Mouse (Mus musculus): ENCODE results near the gene Tfdp2.

The Tfdp2 gene

GRCm38 (mm10) chr9:96228285-96228684, 32.2 kb downstream of the Tfdp2 start:
- no peak for DNase-seq (ENCODE audit: low spot score in 2 of 2)

DNA sequence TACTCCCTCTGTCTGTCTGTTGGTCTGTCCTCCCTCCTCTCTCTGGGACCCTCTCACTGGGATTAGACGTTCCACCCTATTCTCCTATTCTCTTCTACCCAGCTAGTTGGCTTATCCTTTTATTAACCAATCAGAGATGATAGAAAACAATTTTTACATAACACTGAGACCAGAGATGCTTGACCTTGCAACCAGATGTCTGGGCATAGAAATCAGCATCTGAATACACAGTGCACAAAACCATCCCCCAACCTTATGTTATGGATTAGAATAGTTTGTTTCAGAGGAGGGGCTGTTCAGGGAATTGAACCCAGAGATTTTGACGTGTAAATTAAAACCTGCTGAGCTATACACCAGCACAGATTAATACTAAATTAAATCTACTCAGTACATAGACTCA, 34.2 kb downstream of the Tfdp2 start:
- no peak for DNase-seq (ENCODE audit: low spot score in 2 of 2)

DNA sequence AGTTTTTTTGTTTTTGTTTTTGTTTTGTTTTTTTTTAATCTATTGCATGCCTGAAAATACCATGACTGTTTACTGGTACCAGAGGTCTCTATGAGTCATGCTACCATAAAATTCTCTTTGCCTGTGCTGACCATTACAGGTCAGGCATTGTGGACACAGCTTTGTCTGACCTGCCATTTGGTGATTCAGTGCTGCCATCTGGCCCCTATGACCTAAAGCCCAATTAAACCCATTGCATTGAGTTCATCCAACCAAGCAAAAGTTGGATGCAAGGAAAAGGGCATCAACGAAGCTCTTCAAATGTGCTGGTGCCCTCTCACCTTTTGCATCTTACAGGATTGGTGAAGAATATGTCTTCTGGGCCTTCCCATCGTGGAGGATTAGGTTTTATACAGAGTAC, 39.4 kb downstream of the Tfdp2 start:
- DNase-seq (ENCODE audit: low spot score in 2 of 2): no peak

GRCm38 (mm10) chr9:96237391-96237790, 41.3 kb downstream of the Tfdp2 start:
- no peak for DNase-seq (ENCODE audit: low spot score in 2 of 2)

DNA sequence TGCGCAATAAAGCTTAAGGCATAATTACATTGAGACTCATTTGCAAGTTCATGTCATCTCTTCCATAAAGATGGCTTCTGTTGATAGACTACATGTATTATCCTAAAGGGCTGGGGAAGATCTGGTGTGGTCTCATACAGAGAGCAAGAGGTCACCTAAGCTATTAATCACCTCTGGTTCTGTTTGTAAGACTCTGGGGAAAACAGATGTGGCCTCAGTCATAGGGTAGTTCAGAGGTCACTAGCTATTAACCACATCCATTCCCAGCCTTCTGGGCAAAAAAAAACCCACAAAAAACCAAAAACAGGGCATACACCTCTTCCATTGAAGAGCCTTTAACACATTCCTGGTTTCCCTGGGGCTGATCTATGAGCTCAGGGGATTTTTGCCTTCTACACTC, 42.2 kb downstream of the Tfdp2 start:
- no peak for DNase-seq (ENCODE audit: low spot score in 2 of 2)

DNA sequence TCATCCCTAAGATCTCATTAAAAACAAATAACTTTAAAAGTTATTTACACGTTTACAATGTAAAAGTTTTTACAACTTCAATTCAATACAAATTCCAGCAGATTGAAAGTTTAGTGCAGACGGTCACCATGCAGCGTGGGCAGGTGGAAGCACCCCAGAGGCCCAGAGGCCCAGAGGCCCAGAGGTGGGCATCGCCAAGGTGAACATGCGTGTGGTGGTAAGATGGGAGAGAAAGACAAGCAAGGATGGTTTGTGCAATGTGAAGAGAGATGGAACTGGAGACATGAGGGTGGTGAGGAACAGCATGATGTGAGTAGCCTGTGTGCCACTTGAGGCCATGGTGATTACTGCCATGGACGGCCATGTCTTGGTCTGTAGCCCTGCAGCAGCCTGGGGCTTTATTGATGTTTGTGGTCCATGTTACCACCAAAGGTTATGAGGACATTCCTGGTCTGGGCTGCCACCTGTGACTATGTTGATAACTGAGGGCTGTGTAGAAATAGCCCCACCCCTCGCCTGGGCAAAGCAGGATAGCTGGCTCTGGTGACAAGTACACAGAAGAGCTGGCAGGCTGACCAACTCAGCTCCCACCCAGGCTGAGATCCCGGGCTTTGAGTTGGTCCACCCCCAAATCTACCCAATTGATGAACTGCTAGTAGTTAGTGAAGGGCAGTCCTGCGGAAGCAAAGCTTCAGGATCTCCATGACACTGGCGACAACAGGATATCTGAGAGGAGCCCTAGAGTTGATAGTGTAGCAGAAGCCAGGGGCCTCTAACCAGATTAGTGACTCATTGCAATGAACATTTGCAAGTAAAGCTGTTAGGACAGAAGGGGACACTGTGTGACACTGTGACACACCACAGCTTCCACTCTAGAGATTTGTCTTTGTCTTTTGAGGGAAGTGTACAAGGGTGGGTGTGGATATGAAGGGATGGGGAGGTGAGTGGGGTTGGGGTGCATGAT, 45.3 kb downstream of the Tfdp2 start:
- peak; percentile 60 to 64 for DNase-seq (ENCODE audit: low spot score in 2 of 2)

DNA sequence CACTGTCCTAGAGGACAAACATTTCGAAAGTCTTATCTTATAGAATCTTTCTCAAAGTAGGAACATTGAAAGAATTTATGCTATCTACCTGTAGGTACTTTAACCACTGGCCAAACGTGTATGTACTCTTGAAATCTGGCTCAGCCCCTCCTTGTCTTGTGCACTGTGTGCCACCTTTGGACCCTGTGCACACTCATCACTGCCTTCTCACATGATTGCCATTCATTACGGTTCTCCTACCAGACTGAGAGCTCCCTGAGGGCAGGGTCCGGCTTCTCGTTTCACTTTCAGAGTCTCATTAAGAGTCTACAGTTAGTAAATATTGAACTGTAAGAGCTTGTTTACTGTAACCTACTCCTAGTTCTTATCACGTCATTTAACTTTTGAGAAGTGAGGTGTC, 47.8 kb downstream of the Tfdp2 start:
- no peak for DNase-seq (ENCODE audit: low spot score in 2 of 2)

DNA sequence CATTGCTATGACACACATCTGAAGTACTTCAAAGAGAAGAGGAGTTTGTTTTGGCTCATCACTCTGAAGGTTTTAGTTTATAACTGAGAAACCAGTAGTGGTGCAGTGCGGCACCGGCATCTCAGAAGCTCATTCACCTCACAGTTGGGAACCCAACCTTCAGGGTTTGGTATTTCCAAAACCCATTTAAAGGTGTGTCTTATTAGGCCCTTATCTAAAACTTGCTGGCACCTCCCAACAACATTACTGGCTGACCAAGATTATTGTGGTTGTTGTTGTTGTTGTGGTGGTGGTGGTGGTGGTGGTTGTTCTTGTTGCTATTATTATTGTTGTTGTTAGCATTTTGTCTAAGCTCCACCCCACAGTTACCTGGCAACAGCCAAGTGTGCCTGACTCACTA, 58.7 kb downstream of the Tfdp2 start:
- no peak for DNase-seq (ENCODE audit: low spot score in 2 of 2)

DNA sequence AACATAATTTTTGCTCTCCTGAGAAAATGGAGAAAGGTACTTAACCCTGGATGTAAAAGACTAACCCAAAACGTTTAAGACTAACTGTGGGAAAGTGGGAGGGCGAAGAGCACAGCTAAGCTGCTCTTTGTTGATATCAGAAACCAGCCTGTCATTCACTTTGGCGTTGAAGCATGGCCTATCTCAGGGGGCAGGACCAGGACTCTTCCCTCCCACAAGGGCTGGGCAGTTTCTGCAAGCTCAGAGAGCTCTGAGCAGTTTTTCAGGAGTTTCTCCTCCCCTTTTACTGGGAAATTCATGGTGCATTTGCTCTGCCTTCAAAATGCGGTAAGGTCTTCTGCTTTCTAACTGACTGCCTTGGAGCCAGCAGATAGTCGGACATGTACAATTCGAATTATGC, 62.4 kb downstream of the Tfdp2 start:
- DNase-seq (ENCODE audit: low spot score in 2 of 2): peak; percentile 50 to 56

DNA sequence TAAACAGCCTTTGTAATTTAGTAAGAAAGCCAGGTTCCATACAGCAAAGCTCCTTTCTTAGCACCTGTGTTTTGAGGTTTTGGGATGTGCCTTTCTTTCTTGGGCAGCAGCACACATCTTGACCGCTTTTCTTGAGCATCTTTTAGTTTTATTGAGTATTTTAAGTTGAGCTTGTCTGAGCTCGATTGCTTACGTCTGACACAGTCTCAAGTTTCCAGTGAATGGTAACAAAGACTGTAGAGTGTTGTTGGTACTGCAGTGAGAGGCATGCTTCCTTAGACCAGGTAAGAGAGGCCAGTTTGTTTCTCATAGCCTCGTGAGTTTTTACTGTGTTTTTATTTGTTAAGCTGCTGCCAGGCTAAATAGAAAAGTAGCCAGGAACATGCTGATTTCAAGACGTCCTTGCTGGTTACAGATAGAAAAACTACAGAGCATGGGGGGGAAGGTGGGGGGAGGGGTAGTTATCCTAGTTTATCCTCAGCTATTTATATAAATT, 63.0 kb downstream of the Tfdp2 start:
- no peak for DNase-seq (ENCODE audit: low spot score in 2 of 2)

DNA sequence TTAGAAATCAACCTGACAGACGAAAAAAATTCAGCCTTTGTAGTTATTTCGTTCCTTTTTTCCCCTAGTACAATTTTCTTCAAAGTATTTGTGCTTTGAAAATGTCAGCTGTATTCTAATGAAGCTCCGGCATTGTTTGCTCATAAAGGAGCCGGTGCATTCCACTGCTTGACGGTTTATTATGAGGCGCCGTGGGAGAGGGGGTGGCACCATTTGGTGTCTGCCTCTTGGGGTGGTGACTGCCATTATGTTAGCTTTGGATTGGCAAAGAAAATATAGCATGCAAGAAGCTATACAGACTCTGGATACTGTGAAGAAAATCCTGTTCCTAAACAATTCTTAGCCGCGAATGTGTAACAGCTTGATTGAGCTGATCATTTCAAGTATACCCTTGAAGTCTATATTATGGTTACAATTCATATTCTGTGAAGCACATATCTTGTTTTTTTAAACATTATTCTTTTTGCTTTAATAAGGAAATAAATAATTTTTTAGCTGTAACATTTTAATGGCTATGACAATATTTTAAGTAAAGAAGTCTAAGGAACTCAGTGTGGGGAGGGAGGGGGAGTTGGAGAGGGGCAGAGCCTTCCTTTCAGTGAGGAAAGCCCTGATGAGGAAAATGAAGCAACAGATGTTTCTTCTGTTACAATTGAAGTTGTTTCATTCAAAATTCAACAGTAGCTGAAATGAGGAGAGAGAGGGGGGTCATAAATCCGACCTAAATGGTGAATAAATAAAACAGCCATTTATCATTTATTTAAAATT, 63.9 kb downstream of the Tfdp2 start:
- DNase-seq (ENCODE audit: low spot score in 2 of 2): peak; percentile 27 to 44

GRCm38 (mm10) chr9:96261101-96261500, 65.0 kb downstream of the Tfdp2 start:
- no peak for DNase-seq (ENCODE audit: low spot score in 2 of 2)

DNA sequence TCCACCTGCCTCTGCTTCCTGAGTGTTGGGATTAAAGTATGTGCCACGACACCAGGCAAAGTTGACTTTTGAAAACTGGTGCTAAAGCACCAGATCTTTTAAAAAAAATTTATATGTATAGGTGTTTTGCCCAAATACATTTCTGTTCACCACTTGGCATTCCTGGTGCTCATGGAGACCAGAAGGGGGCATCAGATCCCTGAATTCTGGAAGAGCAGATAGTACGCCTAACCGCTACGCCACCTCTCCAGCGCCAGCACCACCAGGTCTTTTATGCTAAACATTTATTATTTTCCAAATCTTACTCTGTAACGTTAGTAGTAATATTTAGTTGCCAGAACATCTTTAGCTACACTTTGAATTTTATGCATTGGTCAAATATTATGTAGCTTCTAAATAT, 65.9 kb downstream of the Tfdp2 start:
- DNase-seq (ENCODE audit: low spot score in 2 of 2): no peak

DNA sequence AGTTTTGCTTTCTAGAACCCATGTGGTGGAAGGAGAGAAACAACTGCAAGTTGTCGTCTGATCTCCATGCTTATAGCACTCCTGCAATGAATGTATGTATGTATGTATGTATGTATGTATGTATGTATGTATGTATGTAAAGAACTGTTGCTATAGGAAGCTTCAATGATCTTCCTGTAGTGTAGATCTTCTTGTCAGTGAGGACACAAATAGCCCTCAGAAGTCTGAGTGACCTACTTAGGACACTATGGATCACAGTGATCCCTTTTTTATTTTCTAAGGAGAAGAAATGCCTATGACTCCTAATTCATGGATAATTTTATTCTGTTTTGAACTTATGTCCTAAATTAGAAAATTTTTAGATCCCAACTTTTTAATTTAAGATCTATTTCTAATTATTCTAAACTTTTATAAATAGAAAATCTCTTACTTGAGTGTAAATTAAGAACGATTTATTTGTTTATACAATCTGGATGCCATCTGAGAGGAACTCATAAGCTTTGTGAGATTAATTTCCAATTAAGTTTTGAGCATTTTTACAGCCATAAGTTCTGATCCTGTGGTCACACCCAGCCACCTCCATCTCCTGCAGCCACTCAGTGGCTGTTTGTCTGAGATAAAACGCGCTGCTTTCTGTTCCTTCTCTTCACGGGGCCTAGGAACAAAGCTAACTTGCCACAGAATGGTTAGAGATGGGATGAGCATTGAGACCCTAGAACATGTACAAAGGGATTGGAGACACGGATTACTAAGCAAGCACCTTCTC, 70.9 kb downstream of the Tfdp2 start:
- DNase-seq (ENCODE audit: low spot score in 2 of 2): peak in 1 of 2 experiments; percentile 28

DNA sequence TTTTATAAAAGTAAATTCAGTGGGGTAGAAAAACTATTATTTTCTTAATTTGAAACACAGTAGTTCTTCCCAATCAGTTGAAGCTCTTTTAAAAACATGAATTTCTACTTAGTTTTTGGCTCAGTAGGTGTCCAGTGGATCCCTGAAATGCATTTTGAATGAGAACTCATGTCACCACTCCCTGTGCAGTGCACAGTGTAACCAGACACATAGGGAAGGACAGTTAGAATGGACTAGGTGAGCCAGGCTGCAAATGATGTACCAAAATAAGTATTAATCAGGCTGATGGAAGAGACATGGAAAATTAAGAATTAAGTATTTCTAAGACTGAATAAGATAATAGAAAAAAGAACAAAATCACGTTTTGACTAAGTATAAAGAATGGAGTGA, 71.5 kb downstream of the Tfdp2 start:
- no peak for DNase-seq (ENCODE audit: low spot score in 2 of 2)

GRCm38 (mm10) chr9:96269726-96270125, 73.7 kb downstream of the Tfdp2 start:
- no peak for DNase-seq (ENCODE audit: low spot score in 2 of 2)

- no peak for DNase-seq (ENCODE audit: low spot score in 2 of 2)
Measured at GRCm38 (mm10) chr9:96275543-96275942, 79.5 kb downstream of the Tfdp2 start.

GRCm38 (mm10) chr9:96281497-96281896, 85.4 kb downstream of the Tfdp2 start:
- no peak for DNase-seq (ENCODE audit: low spot score in 2 of 2)

- no peak for DNase-seq (ENCODE audit: low spot score in 2 of 2)
Measured at GRCm38 (mm10) chr9:96282082-96282481, 86.0 kb downstream of the Tfdp2 start.

DNA sequence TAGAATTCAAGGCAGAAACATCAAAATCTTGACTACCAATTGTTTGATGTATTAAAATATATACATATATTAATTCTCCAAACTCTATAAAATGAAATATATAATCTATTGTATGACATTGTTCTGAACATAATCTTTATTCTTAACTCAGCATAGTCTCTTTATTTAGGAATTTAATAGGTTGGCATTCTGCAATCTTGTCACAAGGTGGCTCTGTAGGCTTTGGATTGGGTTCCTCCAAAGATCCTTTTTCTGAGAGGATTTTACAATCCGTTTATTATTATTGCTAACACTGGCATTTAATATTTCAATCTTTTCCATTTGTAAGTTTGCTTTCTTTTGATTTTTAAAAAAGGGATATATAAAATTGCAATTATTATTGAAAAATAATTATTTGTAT, 88.8 kb downstream of the Tfdp2 start:
- no peak for DNase-seq (ENCODE audit: low spot score in 2 of 2)

DNA sequence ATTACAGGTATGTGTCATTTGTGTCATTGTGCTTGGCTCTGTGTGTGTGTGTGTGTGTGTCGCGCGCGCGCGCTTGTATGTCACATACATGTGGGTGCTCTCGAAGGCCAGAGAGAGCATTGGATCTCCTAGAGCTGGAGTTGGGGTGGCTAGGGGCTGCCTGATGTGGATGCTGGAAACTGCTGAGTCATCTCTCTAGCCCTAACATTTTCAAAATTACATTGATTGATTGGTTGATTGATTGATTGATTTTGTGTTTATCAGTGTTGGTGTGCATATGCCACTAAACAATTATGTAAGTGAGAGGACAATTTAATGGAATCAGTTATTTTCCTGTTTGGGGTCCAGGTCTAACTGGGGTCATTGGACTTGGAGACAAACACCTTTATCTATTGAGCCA, 96.1 kb downstream of the Tfdp2 start:
- DNase-seq (ENCODE audit: low spot score in 2 of 2): no peak

Data from spleen, postnatal 14 days (tissue).